Mouse (Mus musculus): ENCODE data around the gene Sardh. TPM values are rescaled to one million over a fixed set of nuclear protein-coding genes. Genes with fewer than 3 reads are reported as not detected.

Sardh gene
- polyA plus RNA-seq, 1 experiment from 2014 or later, result 11.8 TPM

- peaks cover 8% of the 10 kb centered on the region for H3K4me1 ChIP-seq
- H3K9ac ChIP-seq, result no peak overlapping the region
- H3K36me3 ChIP-seq, result no peaks in the 10 kb centered on the region
- WGBS, result 63% methylated on average over 6 of the region's 6 CpGs
- no peak overlapping the region for H3K4me2 ChIP-seq (replicated peaks)
- H3K27ac ChIP-seq, result no peak overlapping the region
- H3K4me3 ChIP-seq, result no peak overlapping the region
- H3K27me3 ChIP-seq, result no peaks in the 10 kb centered on the region
- no peak for ATAC-seq (ENCODE audit: low FRiP score)
- no peaks in the 10 kb centered on the region for H3K9me3 ChIP-seq (replicated peaks)
Measured at GRCm38 (mm10) chr2:27156596-27156995, 91.5 kb downstream of the Sardh start.

DNA sequence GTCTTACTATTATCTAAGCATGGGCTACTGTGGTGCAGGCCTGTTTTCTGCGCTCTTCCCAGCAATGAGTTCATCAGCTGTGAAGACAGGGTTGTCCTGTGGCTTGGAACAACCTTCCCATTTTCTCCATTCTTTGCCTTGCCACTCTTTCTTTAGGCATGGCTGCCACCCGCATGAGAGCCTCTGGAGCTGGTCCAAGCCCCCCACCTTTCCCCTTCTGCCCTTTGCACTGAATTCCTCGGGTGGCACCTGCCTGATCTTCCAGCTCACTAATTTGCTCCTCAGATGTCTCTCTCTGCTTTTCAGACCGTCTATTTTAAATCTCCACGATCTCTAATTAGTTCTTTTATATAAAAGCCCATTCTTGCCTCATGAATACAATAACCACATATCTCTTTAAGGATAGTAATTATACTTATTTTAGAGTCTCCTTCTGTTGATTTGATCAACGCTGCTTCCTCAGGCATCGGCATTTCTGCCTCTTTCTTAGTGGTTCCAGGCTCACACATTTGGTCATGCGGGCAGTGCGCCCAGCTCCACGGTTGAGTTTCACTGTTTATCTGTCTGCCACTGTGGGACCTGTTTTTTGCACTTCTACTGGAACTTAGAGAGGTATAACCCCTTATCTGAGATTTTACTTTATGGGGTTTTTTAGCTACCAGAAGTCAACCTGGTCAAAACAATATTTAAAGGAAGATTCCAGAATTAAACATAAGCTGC lies 93.5 kb downstream of the Sardh start:
- peaks cover 9% of the 10 kb centered on the region for H3K4me1 ChIP-seq
- ATAC-seq (ENCODE audit: low FRiP score), result no peak
- WGBS, result 82% methylated on average over 10 of the region's 10 CpGs
- no peak overlapping the region for H3K27ac ChIP-seq
- H3K4me3 ChIP-seq, result no peak overlapping the region
- no peaks in the 10 kb centered on the region for H3K27me3 ChIP-seq
- no peak overlapping the region for H3K9ac ChIP-seq
- no peaks in the 10 kb centered on the region for H3K36me3 ChIP-seq
- no peak overlapping the region for H3K4me2 ChIP-seq (replicated peaks)
- no peaks in the 10 kb centered on the region for H3K9me3 ChIP-seq (replicated peaks)

GRCm38 (mm10) chr2:27149457-27149856 lies 98.7 kb downstream of the Sardh start:
- H3K9me3 ChIP-seq (replicated peaks), result no peaks in the 10 kb centered on the region
- H3K4me2 ChIP-seq (replicated peaks), result no peak overlapping the region
- no peaks in the 10 kb centered on the region for H3K36me3 ChIP-seq
- H3K9ac ChIP-seq, result no peak overlapping the region
- H3K4me3 ChIP-seq, result no peak overlapping the region
- H3K27me3 ChIP-seq, result no peaks in the 10 kb centered on the region; the same call in 1 of the 2 replicates
- 10% methylated on average over 2 of the region's 2 CpGs for WGBS
- H3K4me1 ChIP-seq, result peaks cover 17% of the 10 kb centered on the region
- ATAC-seq (ENCODE audit: low FRiP score), result no peak
- no peak overlapping the region for H3K27ac ChIP-seq

DNA sequence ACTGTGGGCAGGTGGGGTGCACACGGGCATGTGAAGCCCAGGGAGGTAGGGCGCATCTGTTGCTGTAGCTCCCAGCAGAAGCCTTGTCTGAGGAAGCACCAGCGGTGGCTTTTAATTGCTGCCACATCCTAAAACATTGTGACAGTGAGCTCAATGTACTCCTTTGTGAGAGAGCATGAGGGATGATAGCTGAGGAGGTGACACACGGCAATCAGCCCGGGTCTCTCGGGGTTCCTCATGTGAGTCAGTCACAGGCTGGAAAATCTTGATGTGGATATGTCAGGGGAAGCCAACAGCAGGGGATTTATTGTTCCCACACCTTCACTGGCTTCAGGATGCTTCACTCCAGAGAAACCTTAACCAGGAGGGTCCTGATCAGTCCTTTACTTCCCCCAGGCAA lies 101.3 kb downstream of the Sardh start:
- Histone ChIP-seq H3K4me2 (replicated peaks) (no peak overlapping the region), H3K9ac (no peak overlapping the region), H3K27ac (no peak overlapping the region), H3K4me1 (peaks cover 18% of the 10 kb centered on the region), H3K36me3 (no peaks in the 10 kb centered on the region), H3K9me3 (replicated peaks) (no peaks in the 10 kb centered on the region), H3K27me3 (peaks cover 16% of the 10 kb centered on the region), H3K4me3 (no peak overlapping the region)
- ATAC-seq (ENCODE audit: low FRiP score), result no peak
- 85% methylated on average over 6 of the region's 6 CpGs for WGBS

- H3K36me3 ChIP-seq, result no peaks in the 10 kb centered on the region
- no peak for ATAC-seq (ENCODE audit: low FRiP score)
- H3K27ac ChIP-seq, result no peak overlapping the region
- peaks cover 35% of the 10 kb centered on the region for H3K27me3 ChIP-seq
- no peak overlapping the region for H3K9ac ChIP-seq
- H3K4me2 ChIP-seq (replicated peaks), result no peak overlapping the region
- peaks cover 19% of the 10 kb centered on the region for H3K4me1 ChIP-seq
- H3K4me3 ChIP-seq, result no peak overlapping the region
- H3K9me3 ChIP-seq (replicated peaks), result no peaks in the 10 kb centered on the region
- WGBS, result 79% methylated on average over 2 of the region's 2 CpGs
Measured at GRCm38 (mm10) chr2:27144957-27145356, 103.2 kb downstream of the Sardh start.

DNA sequence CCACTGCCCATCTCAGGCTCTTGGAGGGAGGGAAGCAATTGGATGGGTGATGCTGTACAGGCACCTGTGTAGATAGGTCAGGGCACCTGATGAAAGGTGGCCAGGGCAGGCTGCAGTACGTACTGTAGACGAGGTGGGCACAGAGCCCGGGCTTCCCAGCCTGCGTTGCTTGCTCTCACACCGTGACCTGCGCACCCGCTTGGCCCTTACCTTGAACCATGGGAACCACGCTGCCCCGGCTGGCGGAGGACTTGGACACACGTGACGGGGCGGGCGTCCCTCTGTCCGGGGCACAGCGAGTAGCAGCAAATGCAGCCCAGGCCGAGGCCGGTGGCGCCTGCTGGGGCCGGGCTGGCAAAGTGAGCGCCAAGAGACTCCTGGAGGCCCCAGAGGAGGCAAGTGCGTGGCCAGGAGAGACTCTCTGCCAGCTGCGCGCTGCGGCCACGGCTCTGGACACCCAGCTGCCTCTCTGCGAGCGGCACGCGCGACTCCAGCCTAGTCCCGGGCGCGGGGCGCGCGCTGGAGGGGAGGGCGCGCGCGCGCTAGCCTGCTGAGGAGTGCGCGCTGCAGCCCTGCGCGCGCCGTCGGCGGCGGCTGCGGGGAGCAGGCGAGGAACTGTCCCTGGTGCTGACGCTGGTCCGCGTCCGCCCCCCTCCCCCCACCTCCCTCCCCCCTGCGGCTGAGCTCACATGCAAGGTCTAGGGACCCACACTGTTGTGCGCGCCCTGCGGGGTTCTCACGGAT lies 106.0 kb downstream of the Sardh start, which contains the start of gene Fam163b:
Gene Fam163b, minus strand, starts transcription at position 542 of the 744 bp plus-strand sequence.
- H3K4me3 ChIP-seq, result peak within 1 kb of the TSS; percentile 42
- H3K9me3 ChIP-seq (replicated peaks), result no peaks in the 10 kb centered on the region
- H3K4me1 ChIP-seq, result peaks cover 6% of the 10 kb centered on the region
- no peaks in the 10 kb centered on the region for H3K36me3 ChIP-seq
- WGBS, result under 1% methylated on average over 52 of the region's 62 CpGs
- H3K27me3 ChIP-seq, result peaks cover 42% of the 10 kb centered on the region
- peak within 1 kb of the TSS; percentile 53 for H3K9ac ChIP-seq
- peak within 1 kb of the TSS; percentile 80 for H3K4me2 ChIP-seq (replicated peaks)
- peak; percentile 68 for ATAC-seq (ENCODE audit: low FRiP score)
- no peak within 1 kb of the TSS for H3K27ac ChIP-seq

Other genes with a start within 250 kb of the Sardh start
- gene Cacfd1, start 238.4 kb downstream of the Sardh start, polyA plus RNA-seq (2016; fragmentation: Nextera tagmentation; extraction: Ambion mirVana), result 115 TPM in 2 replicates
- 3.5 and 4.1 TPM in 2 replicates for gene Slc2a6, start 220.3 kb downstream of the Sardh start, polyA plus RNA-seq (2016; fragmentation: Nextera tagmentation; extraction: Ambion mirVana)
- gene Mymk, start 176.2 kb downstream of the Sardh start, polyA plus RNA-seq (2016; fragmentation: Nextera tagmentation; extraction: Ambion mirVana), result 2.6 and 5.2 TPM in 2 replicates
- 6.1 and 9.0 TPM in 2 replicates for gene Adamtsl2, start 169.0 kb downstream of the Sardh start, polyA plus RNA-seq (2016; fragmentation: Nextera tagmentation; extraction: Ambion mirVana)
- 0.43 and 0.52 TPM in 2 replicates for gene Fam163b, start 105.8 kb downstream of the Sardh start, polyA plus RNA-seq (2016; fragmentation: Nextera tagmentation; extraction: Ambion mirVana)
- 1.7 and 2.3 TPM in 2 replicates for gene Dbh, start 83.1 kb downstream of the Sardh start, polyA plus RNA-seq (2016; fragmentation: Nextera tagmentation; extraction: Ambion mirVana)
- gene Vav2, start 178.7 kb upstream of the Sardh start, polyA plus RNA-seq (2016; fragmentation: Nextera tagmentation; extraction: Ambion mirVana), result 23.0 and 23.6 TPM in 2 replicates
- 18.9 and 19.3 TPM in 2 replicates for gene Brd3os, start 194.0 kb upstream of the Sardh start, polyA plus RNA-seq (2016; fragmentation: Nextera tagmentation; extraction: Ambion mirVana)

Data from hindbrain, embryonic 12.5 days (tissue).